Mouse (Mus musculus): ENCODE measurements around the gene Igbp1. TPM values are rescaled to one million over a fixed set of nuclear protein-coding genes. Genes with fewer than 3 reads are reported as not detected.

The Igbp1 gene
- 10 to 100 TPM; 23.4 to 84.0 (median 58.5) TPM for total RNA-seq (2018; cell fraction: chromatin; rRNA removed)
- 100 to 1,000 TPM in 13 of 26 experiments, 10 to 100 TPM in 13; 57.8 to 128 (median 99.0) TPM for total RNA-seq (2018; cell fraction: cytosol; rRNA removed)
- 100 to 1,000 TPM in 3 of 26 experiments, 10 to 100 TPM in 23; 33.6 to 117 (median 75.2) TPM for total RNA-seq (2018; cell fraction: nucleus; rRNA removed)
- polyA plus RNA-seq (2018), result 64.1 to 104 TPM (median 92.4 TPM) in 3 replicates

GRCm38 (mm10) chrX:100494068-100494978, at the start of gene Igbp1:
Gene Igbp1, plus strand, starts transcription at chrX:100494291.
- Histone ChIP-seq H3K79me2 (ENCODE audit: inconsistent target) (peaks cover 17% of the 10 kb centered on the region; the same call in 1 of the 2 replicates), H3K36me3 (ENCODE audit: inconsistent target) (no peaks in the 10 kb centered on the region), H3K27ac (peak within 1 kb of the TSS; percentile 65), H3K4me3 (ENCODE audit: inconsistent target) (peak within 1 kb of the TSS; percentile 80)
- WGBS (ENCODE audit: missing documents), result 20% methylated on average over 32 of the region's 32 CpGs

DNA sequence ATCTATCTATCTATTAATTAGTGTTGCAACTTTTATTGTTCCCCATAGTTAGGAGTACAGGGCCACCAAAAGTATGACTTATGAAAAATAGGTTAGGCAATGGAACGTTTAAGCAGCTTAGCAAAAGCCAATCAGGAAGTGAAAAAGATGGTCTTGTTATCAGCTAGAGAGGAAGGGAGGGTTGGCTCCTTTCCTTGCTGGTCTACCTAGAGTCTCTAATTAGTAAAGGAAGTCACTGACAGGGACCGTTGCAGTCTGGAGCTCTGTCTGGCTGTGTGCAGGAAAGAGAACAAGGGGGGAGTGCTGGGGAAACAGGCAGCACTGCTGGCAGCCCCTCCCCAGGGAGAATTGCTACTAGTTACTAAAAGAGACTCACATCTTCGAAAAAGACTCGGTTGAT, 26.0 kb upstream of the Igbp1 start:
- H3K27ac ChIP-seq, result no peak overlapping the region
- 37% methylated on average over 4 of the region's 4 CpGs for WGBS (ENCODE audit: missing documents)
- no peaks in the 10 kb centered on the region for H3K79me2 ChIP-seq (ENCODE audit: inconsistent target)
- H3K4me3 ChIP-seq (ENCODE audit: inconsistent target), result no peak overlapping the region
- H3K36me3 ChIP-seq (ENCODE audit: inconsistent target), result no peaks in the 10 kb centered on the region

DNA sequence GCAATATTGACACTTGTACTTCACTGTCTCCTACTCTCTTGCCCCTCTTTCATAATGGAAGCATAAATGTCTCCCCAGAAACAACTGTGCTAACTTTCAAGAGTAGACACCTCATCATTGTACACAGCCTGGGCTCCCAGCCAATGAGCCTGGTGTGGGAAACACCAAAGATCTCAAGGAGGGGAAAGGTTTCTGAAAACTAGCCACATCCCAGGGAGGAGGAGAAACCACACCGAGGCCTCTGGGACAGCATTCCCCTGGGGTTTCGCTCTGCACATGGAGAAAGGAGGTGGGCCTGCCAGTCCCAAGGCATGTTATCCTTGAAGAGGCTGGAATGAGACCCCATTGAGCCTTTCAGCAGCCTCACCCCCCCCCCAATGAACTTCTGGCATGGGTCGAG, 24.0 kb upstream of the Igbp1 start:
- no peaks in the 10 kb centered on the region for H3K79me2 ChIP-seq (ENCODE audit: inconsistent target)
- H3K27ac ChIP-seq, result no peak overlapping the region
- 53% methylated on average over 2 of the region's 3 CpGs for WGBS (ENCODE audit: missing documents)
- no peak overlapping the region for H3K4me3 ChIP-seq (ENCODE audit: inconsistent target)
- no peaks in the 10 kb centered on the region for H3K36me3 ChIP-seq (ENCODE audit: inconsistent target)

- Histone ChIP-seq H3K36me3 (ENCODE audit: inconsistent target) (no peaks in the 10 kb centered on the region), H3K79me2 (ENCODE audit: inconsistent target) (no peaks in the 10 kb centered on the region), H3K4me3 (ENCODE audit: inconsistent target) (no peak overlapping the region), H3K27ac (no peak overlapping the region)
- 84% methylated on average over 3 of the region's 3 CpGs for WGBS (ENCODE audit: missing documents)
These were observed 22.6 kb upstream of the Igbp1 start for GRCm38 (mm10) chrX:100471491-100471890.

DNA sequence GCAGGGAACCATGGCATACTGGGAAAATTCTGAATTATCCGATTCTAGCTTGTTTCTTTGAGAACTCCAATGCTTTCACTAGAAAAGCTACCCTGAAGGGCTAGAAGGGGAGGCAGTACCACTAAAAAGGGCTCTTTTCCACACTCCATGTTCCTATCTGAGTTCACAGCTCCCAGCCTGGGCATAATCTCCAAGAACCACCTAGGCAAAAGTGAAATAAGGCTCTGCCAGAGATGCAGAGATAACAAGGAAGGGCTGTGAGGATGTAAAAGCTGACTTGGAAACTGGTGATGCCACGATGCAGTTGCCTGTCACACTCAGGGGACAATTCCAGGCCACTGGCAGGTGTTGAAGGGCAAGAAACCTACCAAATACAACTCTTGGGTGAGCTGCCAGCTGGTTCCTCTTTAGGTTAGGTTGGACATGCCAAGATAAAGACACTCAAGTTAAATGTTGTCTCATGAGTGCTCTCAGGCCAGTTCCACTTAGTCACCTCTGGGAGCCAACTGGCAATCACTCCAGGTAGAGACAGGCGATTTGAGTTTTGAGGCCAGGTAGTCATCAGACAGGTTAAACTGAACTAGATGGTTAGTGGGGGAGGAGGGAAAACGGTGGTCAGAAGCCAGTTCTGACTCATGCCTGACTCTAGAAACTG, 18.4 kb upstream of the Igbp1 start:
- H3K36me3 ChIP-seq (ENCODE audit: inconsistent target), result no peaks in the 10 kb centered on the region
- whole genome bisulfite sequencing (ENCODE audit: missing documents), result 60% methylated on average over 4 of the region's 4 CpGs
- no peaks in the 10 kb centered on the region for H3K79me2 ChIP-seq (ENCODE audit: inconsistent target)
- H3K27ac ChIP-seq, result no peak overlapping the region
- no peak overlapping the region for H3K4me3 ChIP-seq (ENCODE audit: inconsistent target)

DNA sequence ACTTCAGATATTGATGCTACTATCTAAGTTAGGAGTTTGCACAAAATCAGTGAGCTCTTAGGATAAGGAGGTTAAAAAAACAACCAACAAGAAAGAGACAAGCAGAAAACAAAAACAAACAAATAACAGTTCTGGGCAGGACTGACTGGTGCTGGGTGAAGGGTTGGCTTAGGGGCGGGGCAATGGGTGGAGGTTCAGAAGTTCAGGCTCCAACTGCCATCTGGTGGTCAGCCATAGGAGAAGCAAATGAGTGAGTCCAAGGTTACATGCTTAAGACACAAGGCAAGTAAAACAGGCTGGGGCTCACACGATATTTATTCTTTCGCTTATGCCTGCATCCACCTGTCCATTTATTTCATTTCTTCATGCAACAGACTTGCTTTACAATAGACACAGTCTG, 13.8 kb upstream of the Igbp1 start:
- no peaks in the 10 kb centered on the region for H3K36me3 ChIP-seq (ENCODE audit: inconsistent target)
- no peak overlapping the region for H3K27ac ChIP-seq
- WGBS (ENCODE audit: missing documents), result 25% methylated on average over 3 of the region's 3 CpGs
- H3K79me2 ChIP-seq (ENCODE audit: inconsistent target), result no peaks in the 10 kb centered on the region
- H3K4me3 ChIP-seq (ENCODE audit: inconsistent target), result no peak overlapping the region

DNA sequence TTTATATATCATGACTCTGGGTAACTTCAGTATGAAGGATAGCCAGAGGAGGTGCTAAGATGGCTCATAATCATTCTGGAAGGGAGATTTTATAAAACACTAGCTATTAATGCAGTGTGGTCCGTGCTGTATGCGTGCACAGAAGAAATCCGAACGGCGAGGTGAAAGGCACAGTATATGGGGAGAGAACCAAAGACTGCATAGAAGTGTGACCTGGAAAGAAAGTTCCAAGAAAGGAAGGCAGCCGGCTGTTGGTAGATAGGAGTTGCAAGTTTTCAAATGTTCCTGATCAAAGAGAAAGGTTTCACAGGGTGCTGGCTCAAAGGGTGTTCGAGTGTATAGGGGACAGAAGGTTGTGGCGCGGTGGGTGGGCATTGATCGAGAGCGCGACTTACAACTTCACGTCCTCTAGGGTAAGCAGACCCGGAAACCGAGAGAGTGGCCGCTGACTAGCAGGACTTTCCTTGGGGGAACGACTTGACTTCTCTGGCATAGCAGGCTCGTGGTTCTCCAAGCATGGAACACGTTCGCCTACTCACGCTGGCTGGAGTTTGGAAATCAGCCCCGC, 507 bp upstream of the Igbp1 start:
- Histone ChIP-seq H3K79me2 (ENCODE audit: inconsistent target) (peaks cover 17% of the 10 kb centered on the region; the same call in 1 of the 2 replicates), H3K36me3 (ENCODE audit: inconsistent target) (no peaks in the 10 kb centered on the region), H3K4me3 (ENCODE audit: inconsistent target) (peak overlapping the region; percentile 80), H3K27ac (no peak overlapping the region)
- 31% methylated on average over 22 of the region's 22 CpGs for WGBS (ENCODE audit: missing documents)

DNA sequence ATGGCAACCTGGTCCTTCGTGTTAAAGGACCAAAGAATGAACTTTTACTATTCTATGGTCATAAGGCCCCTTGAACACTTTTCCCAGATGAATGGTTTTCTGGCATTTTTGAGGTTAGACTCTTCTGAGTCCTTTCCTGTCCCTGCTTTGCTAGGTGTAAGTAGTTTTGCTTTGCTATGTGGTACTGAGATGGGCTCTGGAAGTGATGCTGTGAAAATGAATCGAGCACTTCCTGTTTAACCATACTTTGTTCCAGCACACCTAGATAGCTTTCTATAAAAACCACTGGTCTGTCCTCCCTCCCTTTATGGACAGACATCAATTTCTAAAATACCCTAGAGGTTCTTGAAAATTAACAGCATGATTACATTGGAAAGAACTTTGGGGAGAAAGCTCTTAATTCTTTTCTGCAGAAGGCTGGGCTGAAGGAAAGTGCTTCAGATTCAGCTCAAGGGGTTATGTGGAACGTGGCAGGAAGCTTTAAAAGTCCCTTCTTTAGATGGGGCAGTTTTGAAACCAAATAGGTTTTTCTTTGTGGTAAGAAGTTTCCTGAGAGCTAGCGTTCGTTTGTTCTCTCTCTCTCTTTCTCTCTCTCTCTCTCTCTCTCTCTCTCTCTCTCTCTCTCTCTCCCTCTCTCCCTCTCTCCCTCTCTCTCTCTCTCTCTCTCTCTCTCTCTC, 10.2 kb downstream of the Igbp1 start:
- 55% methylated on average over 2 of the region's 5 CpGs for WGBS (ENCODE audit: missing documents)
- no peaks in the 10 kb centered on the region for H3K36me3 ChIP-seq (ENCODE audit: inconsistent target)
- no peak overlapping the region for H3K27ac ChIP-seq
- no peaks in the 10 kb centered on the region for H3K79me2 ChIP-seq (ENCODE audit: inconsistent target)
- no peak overlapping the region for H3K4me3 ChIP-seq (ENCODE audit: inconsistent target)

DNA sequence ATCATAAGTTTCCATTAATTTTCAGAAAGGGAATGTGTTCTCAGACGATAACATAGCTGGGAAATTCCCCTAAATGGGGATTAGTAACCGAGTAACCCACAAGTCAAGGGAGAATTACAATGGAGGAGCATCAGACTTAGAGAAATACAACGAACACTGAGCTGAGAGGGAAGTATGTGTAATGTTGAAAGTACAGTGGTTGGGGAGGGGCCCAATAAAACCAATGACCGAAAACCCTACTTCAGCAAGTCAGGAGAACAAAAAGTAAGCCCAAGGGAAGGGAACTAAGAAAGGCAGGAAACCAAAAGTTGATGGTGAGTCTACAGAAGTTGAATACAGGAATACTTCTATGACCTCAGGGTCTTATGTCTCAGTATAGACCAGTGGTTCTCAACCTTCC, 14.1 kb downstream of the Igbp1 start:
- Histone ChIP-seq H3K27ac (0 out of 2 replicates have a peak overlapping the region, but pooled peaks have one; percentile 10), H3K36me3 (ENCODE audit: inconsistent target) (no peaks in the 10 kb centered on the region), H3K79me2 (ENCODE audit: inconsistent target) (no peaks in the 10 kb centered on the region), H3K4me3 (ENCODE audit: inconsistent target) (no peak overlapping the region)
- WGBS (ENCODE audit: missing documents), result 71% methylated on average over 3 of the region's 4 CpGs

GRCm38 (mm10) chrX:100509921-100510320, 15.8 kb downstream of the Igbp1 start:
- no peaks in the 10 kb centered on the region for H3K36me3 ChIP-seq (ENCODE audit: inconsistent target)
- H3K79me2 ChIP-seq (ENCODE audit: inconsistent target), result no peaks in the 10 kb centered on the region
- H3K4me3 ChIP-seq (ENCODE audit: inconsistent target), result no peak overlapping the region
- H3K27ac ChIP-seq, result no peak overlapping the region
- 96% methylated on average over 3 of the region's 3 CpGs for WGBS (ENCODE audit: missing documents)

DNA sequence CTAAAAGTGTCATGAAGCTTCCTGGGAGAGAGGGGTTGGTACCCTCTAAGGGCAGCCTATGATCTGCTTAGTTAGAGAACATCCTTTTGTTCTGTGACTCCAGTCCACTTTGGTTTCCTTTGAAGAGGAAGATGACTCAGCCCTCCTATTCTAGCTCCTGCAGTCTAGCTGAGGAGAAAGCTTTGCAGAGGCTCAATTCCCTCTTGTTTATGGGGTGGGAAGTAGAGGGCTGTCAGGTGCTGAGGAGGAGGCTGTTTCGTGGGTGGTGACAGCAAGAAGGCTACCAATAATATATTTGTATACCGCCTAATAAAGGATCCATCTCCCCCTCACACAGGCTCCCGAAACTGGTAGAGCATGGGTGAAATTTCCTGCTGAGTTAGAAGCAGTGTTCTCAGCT, 22.6 kb downstream of the Igbp1 start:
- Histone ChIP-seq H3K27ac (no peak overlapping the region), H3K79me2 (ENCODE audit: inconsistent target) (no peaks in the 10 kb centered on the region), H3K36me3 (ENCODE audit: inconsistent target) (no peaks in the 10 kb centered on the region), H3K4me3 (ENCODE audit: inconsistent target) (no peak overlapping the region)
- WGBS (ENCODE audit: missing documents), result 74% methylated on average over 3 of the region's 3 CpGs

- H3K36me3 ChIP-seq (ENCODE audit: inconsistent target), result no peaks in the 10 kb centered on the region
- no peak overlapping the region for H3K27ac ChIP-seq
- no peak overlapping the region for H3K4me3 ChIP-seq (ENCODE audit: inconsistent target)
- H3K79me2 ChIP-seq (ENCODE audit: inconsistent target), result no peaks in the 10 kb centered on the region
- WGBS (ENCODE audit: missing documents), result 94% methylated on average over 6 of the region's 6 CpGs
These were observed 23.5 kb downstream of the Igbp1 start for GRCm38 (mm10) chrX:100517626-100518025.

DNA sequence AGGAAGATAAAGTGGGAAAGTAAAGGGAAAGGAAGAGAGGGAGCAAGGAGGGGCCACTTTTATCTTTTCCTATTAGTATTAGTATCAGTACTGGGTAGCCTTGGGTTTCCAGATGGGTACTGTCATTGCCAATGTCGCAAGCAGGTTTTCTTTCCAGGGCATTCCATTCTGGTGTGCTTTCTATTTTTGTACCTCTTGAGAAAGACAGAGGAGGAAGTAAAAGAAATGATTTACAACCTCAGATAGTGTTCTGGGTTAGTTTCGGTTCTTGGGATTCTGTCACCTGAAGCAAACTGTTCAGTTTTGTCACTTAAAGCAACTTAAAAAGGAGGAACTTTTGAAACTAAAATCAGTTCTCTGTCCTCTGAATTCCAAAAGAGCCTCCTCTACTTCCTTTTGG, 24.4 kb downstream of the Igbp1 start:
- WGBS (ENCODE audit: missing documents), result 46% methylated on average over 2 of the region's 2 CpGs
- H3K4me3 ChIP-seq (ENCODE audit: inconsistent target), result no peak overlapping the region
- no peaks in the 10 kb centered on the region for H3K79me2 ChIP-seq (ENCODE audit: inconsistent target)
- H3K36me3 ChIP-seq (ENCODE audit: inconsistent target), result no peaks in the 10 kb centered on the region
- H3K27ac ChIP-seq, result no peak overlapping the region

GRCm38 (mm10) chrX:100524471-100524870, 30.4 kb downstream of the Igbp1 start, which contains the start of gene Dgat2l6:
Gene Dgat2l6, plus strand, starts transcription at chrX:100524838.
- no peak within 1 kb of the TSS for H3K4me3 ChIP-seq (ENCODE audit: inconsistent target)
- no peaks in the 10 kb centered on the region for H3K36me3 ChIP-seq (ENCODE audit: inconsistent target)
- 86% methylated on average over 3 of the region's 4 CpGs for WGBS (ENCODE audit: missing documents)
- no peak within 1 kb of the TSS for H3K27ac ChIP-seq
- H3K79me2 ChIP-seq (ENCODE audit: inconsistent target), result no peaks in the 10 kb centered on the region

All from macrophage (primary cell).